Mouse (Mus musculus): Measurements from ENCODE around the gene Ncstn. TPM values are rescaled to one million over a fixed set of nuclear protein-coding genes. Genes with fewer than 3 reads are reported as not detected.

The Ncstn gene
- polyA plus RNA-seq, 1 experiment from 2014 or later: 112 TPM

GRCm38 (mm10) chr1:172061217-172061616 is 21.4 kb downstream of the Ncstn start:
- no peaks in the 10 kb centered on the region for H3K9me3 ChIP-seq (ENCODE audit: control insufficient read depth, low read length)
- WGBS: 11% methylated on average over 8 of the region's 8 CpGs
- no peak overlapping the region for H3K9ac ChIP-seq (replicated peaks; ENCODE audit: low read depth, low read length)
- peaks cover 21% of the 10 kb centered on the region for H3K4me1 ChIP-seq (replicated peaks; ENCODE audit: control insufficient read depth, insufficient read depth, low read length)
- ATAC-seq: 0 out of 2 replicates have a peak, but pooled peaks have one; percentile 4
- peaks cover 6% of the 10 kb centered on the region for H3K36me3 ChIP-seq (ENCODE audit: control insufficient read depth, insufficient read depth)
- H3K4me3 ChIP-seq (replicated peaks; ENCODE audit: low read length): no peak overlapping the region
- H3K4me2 ChIP-seq (ENCODE audit: low read length): no peak overlapping the region
- H3K27ac ChIP-seq (ENCODE audit: low read length): 0 out of 2 replicates have a peak overlapping the region, but pooled peaks have one; percentile 5
- H3K27me3 ChIP-seq (replicated peaks; ENCODE audit: control insufficient read depth, insufficient read depth, low read length): no peaks in the 10 kb centered on the region

- Histone ChIP-seq H3K4me2 (ENCODE audit: low read length) (no peak overlapping the region), H3K27me3 (replicated peaks; ENCODE audit: control insufficient read depth, insufficient read depth, low read length) (no peaks in the 10 kb centered on the region), H3K4me1 (replicated peaks; ENCODE audit: control insufficient read depth, insufficient read depth, low read length) (peaks cover 24% of the 10 kb centered on the region), H3K27ac (ENCODE audit: low read length) (0 out of 2 replicates have a peak overlapping the region, but pooled peaks have one; percentile 5), H3K9me3 (ENCODE audit: control insufficient read depth, low read length) (no peaks in the 10 kb centered on the region), H3K36me3 (ENCODE audit: control insufficient read depth, insufficient read depth) (peaks cover 6% of the 10 kb centered on the region), H3K4me3 (replicated peaks; ENCODE audit: low read length) (no peak overlapping the region), H3K9ac (replicated peaks; ENCODE audit: low read depth, low read length) (no peak overlapping the region)
- ATAC-seq: peak; percentile 45
- 41% methylated on average over 4 of the region's 4 CpGs for WGBS
Observed at GRCm38 (mm10) chr1:172060659-172061058, 21.9 kb downstream of the Ncstn start.

GRCm38 (mm10) chr1:172058874-172059273 is 23.7 kb downstream of the Ncstn start:
- ATAC-seq: no peak
- H3K9me3 ChIP-seq (ENCODE audit: control insufficient read depth, low read length): no peaks in the 10 kb centered on the region
- no peak overlapping the region for H3K9ac ChIP-seq (replicated peaks; ENCODE audit: low read depth, low read length)
- no peaks in the 10 kb centered on the region for H3K36me3 ChIP-seq (ENCODE audit: control insufficient read depth, insufficient read depth)
- H3K4me3 ChIP-seq (replicated peaks; ENCODE audit: low read length): no peak overlapping the region
- no peak overlapping the region for H3K4me2 ChIP-seq (ENCODE audit: low read length)
- no peaks in the 10 kb centered on the region for H3K27me3 ChIP-seq (replicated peaks; ENCODE audit: control insufficient read depth, insufficient read depth, low read length)
- H3K27ac ChIP-seq (ENCODE audit: low read length): peak overlapping the region; percentile 62; the same call in 1 of the 2 replicates
- 51% methylated on average over 7 of the region's 7 CpGs for WGBS
- peaks cover 27% of the 10 kb centered on the region for H3K4me1 ChIP-seq (replicated peaks; ENCODE audit: control insufficient read depth, insufficient read depth, low read length)

GRCm38 (mm10) chr1:172058321-172058720 is 24.3 kb downstream of the Ncstn start:
- peak overlapping the region; percentile 62 for H3K27ac ChIP-seq (ENCODE audit: low read length)

GRCm38 (mm10) chr1:172057491-172057921 is 25.1 kb downstream of the Ncstn start, which contains the start of gene Nhlh1:
Gene Nhlh1, minus strand, starts transcription at chr1:172057573.
- peak within 1 kb of the TSS; percentile 62 for H3K27ac ChIP-seq (ENCODE audit: low read length)
- no peaks in the 10 kb centered on the region for H3K27me3 ChIP-seq (replicated peaks; ENCODE audit: control insufficient read depth, insufficient read depth, low read length)
- ATAC-seq: peak; percentile 78
- 16% methylated on average over 2 of the region's 2 CpGs for WGBS
- H3K9me3 ChIP-seq (ENCODE audit: control insufficient read depth, low read length): no peaks in the 10 kb centered on the region
- peaks cover 36% of the 10 kb centered on the region for H3K4me1 ChIP-seq (replicated peaks; ENCODE audit: control insufficient read depth, insufficient read depth, low read length)
- no peaks in the 10 kb centered on the region for H3K36me3 ChIP-seq (ENCODE audit: control insufficient read depth, insufficient read depth)
- peak within 1 kb of the TSS; percentile 35 for H3K4me2 ChIP-seq (ENCODE audit: low read length)
- H3K9ac ChIP-seq (replicated peaks; ENCODE audit: low read depth, low read length): no peak within 1 kb of the TSS
- peak within 1 kb of the TSS; percentile 23 for H3K4me3 ChIP-seq (replicated peaks; ENCODE audit: low read length)

More at GRCm38 (mm10) chr1:172058321-172058720, 24.3 kb downstream of the Ncstn start:
- no peak overlapping the region for H3K9ac ChIP-seq (replicated peaks; ENCODE audit: low read depth, low read length)
- no peak overlapping the region for H3K4me2 ChIP-seq (ENCODE audit: low read length)
- no peak overlapping the region for H3K4me3 ChIP-seq (replicated peaks; ENCODE audit: low read length)
- 0 out of 2 replicates have a peak, but pooled peaks have one; percentile 10 for ATAC-seq
- 44% methylated on average over 6 of the region's 6 CpGs for whole genome bisulfite sequencing
- no peaks in the 10 kb centered on the region for H3K36me3 ChIP-seq (ENCODE audit: control insufficient read depth, insufficient read depth)
- H3K27me3 ChIP-seq (replicated peaks; ENCODE audit: control insufficient read depth, insufficient read depth, low read length): no peaks in the 10 kb centered on the region
- H3K9me3 ChIP-seq (ENCODE audit: control insufficient read depth, low read length): no peaks in the 10 kb centered on the region
- peaks cover 32% of the 10 kb centered on the region for H3K4me1 ChIP-seq (replicated peaks; ENCODE audit: control insufficient read depth, insufficient read depth, low read length)

GRCm38 (mm10) chr1:172056251-172056650 is 26.3 kb downstream of the Ncstn start:
- no peak for ATAC-seq
- WGBS: 55% methylated on average over 4 of the region's 4 CpGs
- H3K36me3 ChIP-seq (ENCODE audit: control insufficient read depth, insufficient read depth): no peaks in the 10 kb centered on the region
- no peak overlapping the region; the same call in 1 of the 2 replicates for H3K9ac ChIP-seq (replicated peaks; ENCODE audit: low read depth, low read length)
- peak overlapping the region; percentile 23; the same call in 1 of the 2 replicates for H3K4me3 ChIP-seq (replicated peaks; ENCODE audit: low read length)
- H3K27me3 ChIP-seq (replicated peaks; ENCODE audit: control insufficient read depth, insufficient read depth, low read length): no peaks in the 10 kb centered on the region
- H3K27ac ChIP-seq (ENCODE audit: low read length): no peak overlapping the region
- H3K4me2 ChIP-seq (ENCODE audit: low read length): peak overlapping the region; percentile 35
- H3K9me3 ChIP-seq (ENCODE audit: control insufficient read depth, low read length): no peaks in the 10 kb centered on the region
- peaks cover 36% of the 10 kb centered on the region for H3K4me1 ChIP-seq (replicated peaks; ENCODE audit: control insufficient read depth, insufficient read depth, low read length)

- Histone ChIP-seq H3K4me2 (ENCODE audit: low read length) (peak overlapping the region; percentile 66), H3K4me1 (replicated peaks; ENCODE audit: control insufficient read depth, insufficient read depth, low read length) (peaks cover 37% of the 10 kb centered on the region), H3K27me3 (replicated peaks; ENCODE audit: control insufficient read depth, insufficient read depth, low read length) (no peaks in the 10 kb centered on the region), H3K27ac (ENCODE audit: low read length) (no peak overlapping the region), H3K9ac (replicated peaks; ENCODE audit: low read depth, low read length) (peak overlapping the region; percentile 58), H3K4me3 (replicated peaks; ENCODE audit: low read length) (peak overlapping the region; percentile 43), H3K9me3 (ENCODE audit: control insufficient read depth, low read length) (no peaks in the 10 kb centered on the region), H3K36me3 (ENCODE audit: control insufficient read depth, insufficient read depth) (no peaks in the 10 kb centered on the region)
- 5% methylated on average over 42 of the region's 42 CpGs for WGBS
- 0 out of 2 replicates have a peak, but pooled peaks have one; percentile 1 for ATAC-seq
Observed at GRCm38 (mm10) chr1:172053541-172054440, 28.8 kb downstream of the Ncstn start.

GRCm38 (mm10) chr1:172052766-172053279 is 29.8 kb downstream of the Ncstn start:
- peaks cover 37% of the 10 kb centered on the region for H3K4me1 ChIP-seq (replicated peaks; ENCODE audit: control insufficient read depth, insufficient read depth, low read length)

More at GRCm38 (mm10) chr1:172052766-172053279, 29.8 kb downstream of the Ncstn start:
- H3K9me3 ChIP-seq (ENCODE audit: control insufficient read depth, low read length): no peaks in the 10 kb centered on the region
- peak overlapping the region; percentile 17; the same call in 1 of the 2 replicates for H3K4me2 ChIP-seq (ENCODE audit: low read length)
- no peak overlapping the region for H3K4me3 ChIP-seq (replicated peaks; ENCODE audit: low read length)
- H3K27ac ChIP-seq (ENCODE audit: low read length): no peak overlapping the region
- 13% methylated on average over 10 of the region's 10 CpGs for WGBS
- H3K36me3 ChIP-seq (ENCODE audit: control insufficient read depth, insufficient read depth): no peaks in the 10 kb centered on the region
- ATAC-seq: no peak
- H3K9ac ChIP-seq (replicated peaks; ENCODE audit: low read depth, low read length): no peak overlapping the region; the same call in 1 of the 2 replicates
- H3K27me3 ChIP-seq (replicated peaks; ENCODE audit: control insufficient read depth, insufficient read depth, low read length): no peaks in the 10 kb centered on the region
